Mouse (Mus musculus) E14TG2a.4 (cell line): ENCODE measurements around the gene Tlx3.

ENCODE experiments used
- H3K27me3 ChIP-seq: 2 replicates; pipeline ENCODE4 v1.6.1; 2014; ENCODE audit warnings: low read length, control low read depth; ENCODE audit not compliant: insufficient read depth
- H3K36me3 ChIP-seq: 2 replicates; pipeline ENCODE4 v1.6.1; 2014; ENCODE audit warnings: low read length, control low read depth; ENCODE audit not compliant: insufficient read depth
- H3K4me1 ChIP-seq: replicated peaks from 2 replicates; pipeline ENCODE4 v1.6.1; 2014; ENCODE audit warnings: low read depth, low read length, control low read depth
- H3K4me3 ChIP-seq: replicated peaks from 2 replicates; pipeline ENCODE4 v1.5.1; 2014; ENCODE audit warnings: mild to moderate bottlenecking, low read length
- H3K9me3 ChIP-seq: 2 replicates; pipeline ENCODE4 v1.6.1; 2014; ENCODE audit warnings: low read length, control low read depth
- CTCF ChIP-seq: conservative IDR thresholded peaks from 2 replicates; pipeline ENCODE4 v1.5.1; 2014; ENCODE audit warnings: low read length
- NANOG ChIP-seq: IDR thresholded peaks from 2 replicates; pipeline ENCODE4 v1.6.1; 2014; ENCODE audit warnings: borderline replicate concordance, low read length, mixed read lengths
- POU5F1 ChIP-seq: IDR thresholded peaks from 2 replicates; pipeline ENCODE4 v1.6.1; 2014; ENCODE audit warnings: low read length, borderline replicate concordance

The Tlx3 gene

DNA sequence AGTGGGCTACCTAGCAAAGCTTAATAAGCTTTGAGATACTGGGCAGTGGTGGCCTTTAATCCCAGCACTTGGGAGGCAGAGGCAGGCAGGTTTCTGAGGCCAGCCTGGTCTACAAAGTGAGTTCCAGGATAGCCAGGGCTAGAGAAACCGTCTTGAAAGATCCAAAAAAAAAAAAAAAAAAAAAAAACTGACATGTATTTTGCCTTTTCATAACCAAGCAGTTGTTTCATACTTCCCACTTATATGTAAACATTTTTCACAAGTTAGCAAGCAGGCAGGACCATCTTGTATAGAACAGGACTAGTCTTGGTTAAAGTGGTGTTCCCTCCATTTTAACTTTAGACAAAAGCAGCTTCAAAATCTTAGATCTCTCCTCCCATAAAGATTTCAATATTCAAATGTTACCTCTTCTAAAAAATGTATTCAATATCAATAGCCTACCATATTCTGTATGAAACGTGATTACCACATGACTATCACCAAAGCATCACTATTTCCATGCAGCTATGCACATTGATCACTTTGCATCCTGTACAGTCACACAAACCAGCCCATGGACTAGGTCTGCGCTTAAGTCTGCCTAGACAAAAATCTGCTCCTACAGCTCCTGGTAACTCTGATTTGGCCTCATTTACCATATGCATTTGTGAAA lies 52.1 kb downstream of the Tlx3 start:
- H3K4me3 ChIP-seq, result no peak overlapping the region
- H3K36me3 ChIP-seq, result peaks cover 75% of the 10 kb centered on the region
- H3K27me3 ChIP-seq, result peaks cover 16% of the 10 kb centered on the region
- H3K4me1 ChIP-seq, result peaks cover 32% of the 10 kb centered on the region
- H3K9me3 ChIP-seq, result no peaks in the 10 kb centered on the region
- no peak for TF ChIP-seq CTCF
- no peak for TF ChIP-seq POU5F1
- no peak for TF ChIP-seq NANOG
